Mouse (Mus musculus): ENCODE results near the gene Col18a1. TPM values are rescaled to one million over a fixed set of nuclear protein-coding genes. Genes with fewer than 3 reads are reported as not detected.

Gene Col18a1
- polyA plus RNA-seq, 1 experiment from 2014 or later, result 29.7 TPM

- no peaks in the 10 kb centered on the region for H3K36me3 ChIP-seq
- peak overlapping the region; percentile 1; the same call in 1 of the 2 replicates for H3K4me3 ChIP-seq (replicated peaks)
- H3K9me3 ChIP-seq (replicated peaks), result no peaks in the 10 kb centered on the region
- 27% methylated on average over 13 of the region's 13 CpGs for WGBS (ENCODE audit: insufficient replicate concordance)
- no peaks in the 10 kb centered on the region for H3K27me3 ChIP-seq
- peak overlapping the region; percentile 49 for H3K4me2 ChIP-seq
- ATAC-seq (ENCODE audit: low read depth) (peak; percentile 85), DNase-seq (peak; percentile 74)
- H3K9ac ChIP-seq, result peak overlapping the region; percentile 31
- H3K4me1 ChIP-seq (replicated peaks), result peaks cover 82% of the 10 kb centered on the region
- H3K27ac ChIP-seq, result peak overlapping the region; percentile 91
Observed at GRCm38 (mm10) chr10:77133951-77134806, 32.2 kb downstream of the Col18a1 start.

GRCm38 (mm10) chr10:77132118-77132517 lies 34.2 kb downstream of the Col18a1 start:
- no peak overlapping the region for H3K4me2 ChIP-seq
- H3K4me1 ChIP-seq (replicated peaks), result peaks cover 67% of the 10 kb centered on the region
- H3K9ac ChIP-seq, result peak overlapping the region; percentile 19; the same call in 1 of the 2 replicates
- H3K27ac ChIP-seq, result peak overlapping the region; percentile 91
- no peaks in the 10 kb centered on the region for H3K36me3 ChIP-seq
- DNase-seq, result no peak
- no peaks in the 10 kb centered on the region for H3K9me3 ChIP-seq (replicated peaks)
- 74% methylated on average over 11 of the region's 11 CpGs for WGBS (ENCODE audit: insufficient replicate concordance)
- no peak for ATAC-seq (ENCODE audit: low read depth)
- H3K27me3 ChIP-seq, result no peaks in the 10 kb centered on the region
- H3K4me3 ChIP-seq (replicated peaks), result no peak overlapping the region

- no peak for ATAC-seq (ENCODE audit: low read depth)
- H3K4me2 ChIP-seq, result no peak overlapping the region
- no peaks in the 10 kb centered on the region for H3K36me3 ChIP-seq
- H3K27me3 ChIP-seq, result no peaks in the 10 kb centered on the region
- peaks cover 65% of the 10 kb centered on the region for H3K4me1 ChIP-seq (replicated peaks)
- WGBS (ENCODE audit: insufficient replicate concordance), result 71% methylated on average over 6 of the region's 6 CpGs
- DNase-seq, result no peak
- no peak overlapping the region for H3K4me3 ChIP-seq (replicated peaks)
- H3K27ac ChIP-seq, result peak overlapping the region; percentile 91
- H3K9me3 ChIP-seq (replicated peaks), result no peaks in the 10 kb centered on the region
- 0 out of 2 replicates have a peak overlapping the region, but pooled peaks have one; percentile 19 for H3K9ac ChIP-seq
Observed at GRCm38 (mm10) chr10:77131536-77131935, 34.8 kb downstream of the Col18a1 start.

- no peaks in the 10 kb centered on the region for H3K27me3 ChIP-seq
- 49% methylated on average over 13 of the region's 13 CpGs for WGBS (ENCODE audit: insufficient replicate concordance)
- no peak overlapping the region for H3K9ac ChIP-seq
- H3K36me3 ChIP-seq, result no peaks in the 10 kb centered on the region
- DNase-seq, result peak; percentile 80
- peak overlapping the region; percentile 91 for H3K27ac ChIP-seq
- H3K4me1 ChIP-seq (replicated peaks), result peaks cover 64% of the 10 kb centered on the region
- H3K4me3 ChIP-seq (replicated peaks), result no peak overlapping the region
- ATAC-seq (ENCODE audit: low read depth), result peak; percentile 22; the same call in 1 of the 2 replicates
- H3K4me2 ChIP-seq, result no peak overlapping the region
- H3K9me3 ChIP-seq (replicated peaks), result no peaks in the 10 kb centered on the region
Observed at GRCm38 (mm10) chr10:77130561-77131240, 35.6 kb downstream of the Col18a1 start.

- H3K4me1 ChIP-seq (replicated peaks), result peaks cover 61% of the 10 kb centered on the region
- ATAC-seq (ENCODE audit: low read depth) (no peak), DNase-seq (no peak)
- H3K4me3 ChIP-seq (replicated peaks), result no peak overlapping the region
- no peak overlapping the region for H3K27ac ChIP-seq
- WGBS (ENCODE audit: insufficient replicate concordance), result 71% methylated on average over 6 of the region's 6 CpGs
- H3K9me3 ChIP-seq (replicated peaks), result no peaks in the 10 kb centered on the region
- no peaks in the 10 kb centered on the region for H3K27me3 ChIP-seq
- no peak overlapping the region for H3K9ac ChIP-seq
- no peaks in the 10 kb centered on the region for H3K36me3 ChIP-seq
- H3K4me2 ChIP-seq, result no peak overlapping the region
Observed at GRCm38 (mm10) chr10:77129637-77130410, 36.5 kb downstream of the Col18a1 start.

GRCm38 (mm10) chr10:77127926-77128325 lies 38.4 kb downstream of the Col18a1 start:
- 53% methylated on average over 2 of the region's 2 CpGs for WGBS (ENCODE audit: insufficient replicate concordance)
- H3K27ac ChIP-seq, result no peak overlapping the region
- H3K4me3 ChIP-seq (replicated peaks), result no peak overlapping the region
- ATAC-seq (ENCODE audit: low read depth) (peak; percentile 24; the same call in 1 of the 2 replicates), DNase-seq (no peak)
- no peaks in the 10 kb centered on the region for H3K9me3 ChIP-seq (replicated peaks)
- peaks cover 42% of the 10 kb centered on the region for H3K4me1 ChIP-seq (replicated peaks)
- no peak overlapping the region for H3K4me2 ChIP-seq
- no peaks in the 10 kb centered on the region for H3K36me3 ChIP-seq
- no peaks in the 10 kb centered on the region for H3K27me3 ChIP-seq
- H3K9ac ChIP-seq, result no peak overlapping the region

- 56% methylated on average over 2 of the region's 2 CpGs for WGBS (ENCODE audit: insufficient replicate concordance)
- H3K4me2 ChIP-seq, result no peak overlapping the region
- H3K9me3 ChIP-seq (replicated peaks), result no peaks in the 10 kb centered on the region
- no peak overlapping the region for H3K27ac ChIP-seq
- peaks cover 29% of the 10 kb centered on the region for H3K4me1 ChIP-seq (replicated peaks)
- no peaks in the 10 kb centered on the region for H3K27me3 ChIP-seq
- ATAC-seq (ENCODE audit: low read depth) (peak; percentile 62), DNase-seq (peak; percentile 57)
- H3K36me3 ChIP-seq, result no peaks in the 10 kb centered on the region
- no peak overlapping the region for H3K4me3 ChIP-seq (replicated peaks)
- H3K9ac ChIP-seq, result no peak overlapping the region
Observed at GRCm38 (mm10) chr10:77126590-77126989, 39.8 kb downstream of the Col18a1 start.

GRCm38 (mm10) chr10:77125078-77125731 lies 41.1 kb downstream of the Col18a1 start:
- no peaks in the 10 kb centered on the region for H3K9me3 ChIP-seq (replicated peaks)
- DNase-seq, result no peak
- no peak for ATAC-seq (ENCODE audit: low read depth)
- peaks cover 17% of the 10 kb centered on the region for H3K4me1 ChIP-seq (replicated peaks)
- no peak overlapping the region for H3K4me2 ChIP-seq
- no peak overlapping the region for H3K4me3 ChIP-seq (replicated peaks)
- 75% methylated on average over 18 of the region's 18 CpGs for WGBS (ENCODE audit: insufficient replicate concordance)
- no peak overlapping the region; the same call in 1 of the 2 replicates for H3K27ac ChIP-seq
- no peaks in the 10 kb centered on the region for H3K36me3 ChIP-seq
- H3K27me3 ChIP-seq, result no peaks in the 10 kb centered on the region
- H3K9ac ChIP-seq, result no peak overlapping the region

- Histone ChIP-seq H3K36me3 (no peaks in the 10 kb centered on the region), H3K4me3 (replicated peaks) (no peak overlapping the region), H3K27ac (no peak overlapping the region), H3K9ac (no peak overlapping the region), H3K4me2 (no peak overlapping the region), H3K4me1 (replicated peaks) (peaks cover 18% of the 10 kb centered on the region), H3K27me3 (no peaks in the 10 kb centered on the region), H3K9me3 (replicated peaks) (no peaks in the 10 kb centered on the region)
- 82% methylated on average over 8 of the region's 8 CpGs for WGBS (ENCODE audit: insufficient replicate concordance)
- DNase-seq (no peak), ATAC-seq (ENCODE audit: low read depth) (no peak)
Observed at GRCm38 (mm10) chr10:77123953-77124352, 42.4 kb downstream of the Col18a1 start.

- no peak overlapping the region for H3K4me2 ChIP-seq
- H3K27ac ChIP-seq, result no peak overlapping the region
- ATAC-seq (ENCODE audit: low read depth) (no peak), DNase-seq (no peak)
- no peaks in the 10 kb centered on the region for H3K27me3 ChIP-seq
- no peak overlapping the region for H3K4me3 ChIP-seq (replicated peaks)
- peaks cover 33% of the 10 kb centered on the region for H3K4me1 ChIP-seq (replicated peaks)
- no peak overlapping the region for H3K9ac ChIP-seq
- WGBS (ENCODE audit: insufficient replicate concordance), result 77% methylated on average over 7 of the region's 8 CpGs
- H3K36me3 ChIP-seq, result no peaks in the 10 kb centered on the region
- H3K9me3 ChIP-seq (replicated peaks), result no peaks in the 10 kb centered on the region
Observed at GRCm38 (mm10) chr10:77121287-77122022, 44.9 kb downstream of the Col18a1 start.

All from liver, embryonic 13.5 days (tissue).